Mouse (Mus musculus) bone marrow, adult 2 months (tissue): Measurements from ENCODE around the gene Kcnk15. TPM values are rescaled to one million over a fixed set of nuclear protein-coding genes. Genes with fewer than 3 reads are reported as not detected.

Source experiments
- H3K27ac ChIP-seq: fragments of 200-500 bp; 2 replicates; pipeline ENCODE4 v1.5.1; 2012; ENCODE audit warnings: low read depth, mild to moderate bottlenecking, control low read depth, inconsistent platforms, low read length; ENCODE audit not compliant: control insufficient read depth, poor library complexity, insufficient read depth
- H3K4me1 ChIP-seq: fragments of 200-500 bp; 2 replicates; pipeline ENCODE4 v1.6.1; 2011; ENCODE audit warnings: low read length; ENCODE audit not compliant: control insufficient read depth, insufficient read depth
- H3K4me3 ChIP-seq: fragments of 200-500 bp; replicated peaks from 2 replicates; pipeline ENCODE3; 2011; ENCODE audit warnings: mild to moderate bottlenecking, low read depth, low read length, control low read depth; ENCODE audit not compliant: control insufficient read depth
- CTCF ChIP-seq: fragments of 200-500 bp; IDR thresholded peaks from 2 replicates; pipeline ENCODE4 v1.5.1; 2011; ENCODE audit warnings: low read length, control low read depth; ENCODE audit not compliant: control insufficient read depth, insufficient read depth
- POLR2A ChIP-seq: fragments of 200-500 bp; IDR thresholded peaks from 2 replicates; pipeline ENCODE4 v1.6.1; 2011; ENCODE audit warnings: low read depth, mild to moderate bottlenecking, control low read depth, low read length, borderline replicate concordance; ENCODE audit not compliant: control insufficient read depth
- WGBS: fragments of 180-500 bp; shearing (Covaris S2); methylation state at CpG from one replicate; pipeline ENCODE4 v1.1.7; 2018; 5-methylcytosine and 5-hydroxymethylcytosine counted together
- polyA plus RNA-seq: library from polyadenylated mRNA; stranded (reverse); fragments of >200 nt; gene quantifications from 2 replicates; pipeline ENCODE4 v1.2.4, GENCODE M21; 2011; ENCODE audit warnings: low replicate concordance; ENCODE audit not compliant: missing spikeins, insufficient read depth, insufficient read length

Gene Kcnk15
- polyA plus RNA-seq, 1 experiment, result not detected

GRCm38 (mm10) chr2:163825861-163826260 is 27.6 kb upstream of the Kcnk15 start:
- Histone ChIP-seq H3K4me3 (no peak overlapping the region), H3K4me1 (no peaks in the 10 kb centered on the region), H3K27ac (no peak overlapping the region)
- TF ChIP-seq POLR2A (no peak), CTCF (no peak)
- 58% methylated on average over 1 of the region's 1 CpGs for WGBS

- Histone ChIP-seq H3K4me3 (no peak overlapping the region), H3K27ac (no peak overlapping the region), H3K4me1 (no peaks in the 10 kb centered on the region)
- 28% methylated on average over 5 of the region's 5 CpGs for WGBS
- TF ChIP-seq POLR2A, result no peak
- TF ChIP-seq CTCF, result no peak
These were observed 27.0 kb upstream of the Kcnk15 start for GRCm38 (mm10) chr2:163826494-163826893.

GRCm38 (mm10) chr2:163831163-163831562 is 22.3 kb upstream of the Kcnk15 start:
- H3K27ac ChIP-seq, result no peak overlapping the region
- H3K4me3 ChIP-seq, result no peak overlapping the region
- TF ChIP-seq POLR2A, result no peak
- TF ChIP-seq CTCF, result no peak
- no peaks in the 10 kb centered on the region for H3K4me1 ChIP-seq
- 62% methylated on average over 1 of the region's 1 CpGs for WGBS

- no peak overlapping the region for H3K27ac ChIP-seq
- no peaks in the 10 kb centered on the region; the same call in 1 of the 2 replicates for H3K4me1 ChIP-seq
- 18% methylated on average over 9 of the region's 9 CpGs for WGBS
- TF ChIP-seq CTCF, result peak; percentile 98
- TF ChIP-seq POLR2A, result no peak
- H3K4me3 ChIP-seq, result no peak overlapping the region
These were observed 15.4 kb upstream of the Kcnk15 start for GRCm38 (mm10) chr2:163838043-163838442.

- no peak for TF ChIP-seq POLR2A
- no peak for TF ChIP-seq CTCF
- Histone ChIP-seq H3K4me1 (no peaks in the 10 kb centered on the region; the same call in 1 of the 2 replicates), H3K4me3 (no peak overlapping the region), H3K27ac (no peak overlapping the region)
- WGBS, result 57% methylated on average over 6 of the region's 6 CpGs
These were observed 13.9 kb upstream of the Kcnk15 start for GRCm38 (mm10) chr2:163839519-163839918.

GRCm38 (mm10) chr2:163842043-163842442 is 11.4 kb upstream of the Kcnk15 start:
- WGBS, result 64% methylated on average over 4 of the region's 4 CpGs
- Histone ChIP-seq H3K4me1 (no peaks in the 10 kb centered on the region; the same call in 1 of the 2 replicates), H3K27ac (no peak overlapping the region), H3K4me3 (no peak overlapping the region)
- TF ChIP-seq POLR2A (no peak), CTCF (no peak)

GRCm38 (mm10) chr2:163857233-163857632 is 3.8 kb downstream of the Kcnk15 start:
- no peak for TF ChIP-seq CTCF
- no peak for TF ChIP-seq POLR2A
- Histone ChIP-seq H3K27ac (no peak overlapping the region), H3K4me1 (no peaks in the 10 kb centered on the region; the same call in none of the 2 replicates), H3K4me3 (no peak overlapping the region)
- WGBS, result 68% methylated on average over 6 of the region's 6 CpGs

- no peaks in the 10 kb centered on the region; the same call in 1 of the 2 replicates for H3K4me1 ChIP-seq
- no peak overlapping the region for H3K4me3 ChIP-seq
- 16% methylated on average over 50 of the region's 50 CpGs for WGBS
- no peak for TF ChIP-seq POLR2A
- peak; percentile 36; the same call in 1 of the 2 replicates for TF ChIP-seq CTCF
- H3K27ac ChIP-seq, result no peak overlapping the region
These were observed 5.0 kb downstream of the Kcnk15 start for GRCm38 (mm10) chr2:163858254-163858947.

- WGBS, result 79% methylated on average over 5 of the region's 5 CpGs
- no peak overlapping the region for H3K27ac ChIP-seq
These were observed 11.9 kb downstream of the Kcnk15 start for GRCm38 (mm10) chr2:163865311-163865710.

GRCm38 (mm10) chr2:163866061-163866460 is 12.6 kb downstream of the Kcnk15 start:
- TF ChIP-seq POLR2A (no peak), CTCF (no peak)
- Histone ChIP-seq H3K4me1 (no peaks in the 10 kb centered on the region), H3K4me3 (no peak overlapping the region), H3K27ac (no peak overlapping the region)
- WGBS, result 86% methylated on average over 9 of the region's 9 CpGs

More at GRCm38 (mm10) chr2:163865311-163865710, 11.9 kb downstream of the Kcnk15 start:
- TF ChIP-seq CTCF (no peak), POLR2A (no peak)
- Histone ChIP-seq H3K4me3 (no peak overlapping the region), H3K4me1 (no peaks in the 10 kb centered on the region)
